Mouse (Mus musculus): ENCODE measurements around the gene Zswim8. TPM values are rescaled to one million over a fixed set of nuclear protein-coding genes. Genes with fewer than 3 reads are reported as not detected.
"Not testable (repeated sequence)": the region's sequence is repeated elsewhere in the genome, so short reads cannot be mapped to it uniquely, and the experiment has no call there.

Zswim8 gene
- polyA plus RNA-seq, 1 experiment from 2014 or later, result 40.1 TPM

DNA sequence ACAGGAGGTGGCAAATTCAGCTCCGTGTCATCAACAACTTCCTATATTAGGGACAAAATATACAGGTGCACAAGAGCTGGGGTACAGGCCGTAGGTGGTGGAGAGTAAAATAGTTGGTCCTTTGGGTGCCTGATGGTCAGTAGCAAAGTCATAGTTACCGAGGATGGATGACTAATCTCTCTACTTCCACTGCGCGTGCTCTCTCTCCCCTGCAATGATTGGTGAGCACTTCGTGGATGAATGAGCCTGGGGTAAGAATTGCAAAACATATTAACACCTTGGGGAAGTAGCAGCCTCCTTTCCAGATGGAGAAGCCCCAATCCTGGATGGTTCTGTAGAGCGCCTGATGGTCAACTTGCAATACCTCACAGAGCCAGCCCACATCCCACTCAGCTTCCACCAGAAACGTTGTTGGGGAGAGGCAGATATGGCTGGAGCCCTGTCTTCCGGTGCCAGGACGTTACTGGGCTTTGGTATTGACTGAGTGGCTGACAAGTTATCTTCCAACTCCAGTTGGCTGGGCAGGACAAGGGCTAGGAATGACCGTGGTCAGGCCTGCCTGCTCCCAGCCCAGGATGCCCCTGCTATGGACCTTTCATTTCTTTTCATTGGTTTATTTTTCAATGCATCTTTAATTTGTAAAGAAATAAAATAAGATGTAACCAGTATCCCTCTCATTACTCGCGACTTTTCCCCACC is 13.0 kb upstream of the Zswim8 start:
- Histone ChIP-seq H3K36me3 (peaks cover 50% of the 10 kb centered on the region), H3K4me2 (replicated peaks) (peak overlapping the region; percentile 72), H3K4me1 (peaks cover 46% of the 10 kb centered on the region), H3K9me3 (replicated peaks) (no peaks in the 10 kb centered on the region), H3K27ac (replicated peaks) (peak overlapping the region; percentile 99), H3K27me3 (no peaks in the 10 kb centered on the region), H3K9ac (peak overlapping the region; percentile 89), H3K4me3 (replicated peaks) (peak overlapping the region; percentile 94)
- peak; percentile 21 for ATAC-seq (ENCODE audit: insufficient number of reproducible peaks, low FRiP score, low TSS enrichment, low read depth)
- 44% methylated on average over 13 of the region's 13 CpGs for WGBS

- H3K36me3 ChIP-seq, result peaks cover 42% of the 10 kb centered on the region
- peak; percentile 93 for ATAC-seq (ENCODE audit: insufficient number of reproducible peaks, low FRiP score, low TSS enrichment, low read depth)
Observed at GRCm38 (mm10) chr14:20694884-20695760, 12.2 kb upstream of the Zswim8 start, which contains the start of gene Fut11. Fut11 (plus strand) TSS chr14:20694968.

DNA sequence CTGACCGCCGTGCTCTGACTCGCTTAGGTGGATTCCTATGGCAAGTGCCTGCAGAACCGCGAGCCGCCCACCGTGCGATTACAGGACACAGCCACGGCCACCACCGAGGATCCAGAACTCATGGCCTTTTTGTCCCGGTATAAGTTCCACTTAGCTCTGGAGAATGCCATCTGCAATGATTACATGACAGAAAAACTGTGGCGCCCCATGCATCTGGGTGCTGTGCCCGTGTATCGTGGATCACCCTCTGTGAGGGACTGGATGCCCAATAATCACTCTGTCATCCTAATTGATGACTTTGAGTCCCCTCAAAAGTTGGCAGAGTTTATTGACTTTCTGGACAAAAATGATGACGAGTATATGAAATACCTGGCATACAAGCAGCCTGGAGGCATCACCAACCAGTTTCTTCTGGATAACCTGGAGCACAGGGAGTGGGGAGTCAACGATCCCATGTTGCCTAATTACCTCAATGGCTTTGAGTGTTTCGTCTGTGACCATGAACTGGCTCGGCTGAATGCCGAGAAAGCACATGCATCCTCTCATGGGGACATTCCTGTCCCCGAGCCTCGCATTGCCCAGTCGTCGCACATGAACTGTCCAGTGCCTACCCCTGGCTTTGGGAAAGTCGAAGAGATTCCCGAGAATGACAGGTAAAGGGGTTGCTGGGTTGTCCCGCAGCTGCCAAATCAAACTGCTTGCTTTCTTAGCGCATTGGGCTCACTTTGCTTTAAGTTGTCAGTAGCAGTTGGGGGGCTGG is 11.4 kb upstream of the Zswim8 start:
- peak overlapping the region; percentile 94 for H3K4me3 ChIP-seq (replicated peaks)
- peak overlapping the region; percentile 89 for H3K9ac ChIP-seq
- ATAC-seq (ENCODE audit: insufficient number of reproducible peaks, low FRiP score, low TSS enrichment, low read depth), result no peak
- H3K27ac ChIP-seq (replicated peaks), result peak overlapping the region; percentile 99
- 13% methylated on average over 27 of the region's 27 CpGs for WGBS
- peaks cover 53% of the 10 kb centered on the region for H3K4me1 ChIP-seq
- H3K9me3 ChIP-seq (replicated peaks), result no peaks in the 10 kb centered on the region
- H3K36me3 ChIP-seq, result peaks cover 41% of the 10 kb centered on the region
- peak overlapping the region; percentile 72 for H3K4me2 ChIP-seq (replicated peaks)
- no peaks in the 10 kb centered on the region for H3K27me3 ChIP-seq

More at GRCm38 (mm10) chr14:20694884-20695760, 12.2 kb upstream of the Zswim8 start, which contains the start of gene Fut11:
- H3K4me2 ChIP-seq (replicated peaks), result peak within 1 kb of the TSS; percentile 72
- no peaks in the 10 kb centered on the region for H3K27me3 ChIP-seq
- peak within 1 kb of the TSS; percentile 94 for H3K4me3 ChIP-seq (replicated peaks)
- peaks cover 48% of the 10 kb centered on the region for H3K4me1 ChIP-seq
- H3K27ac ChIP-seq (replicated peaks), result peak within 1 kb of the TSS; percentile 99
- WGBS, result under 1% methylated on average over 111 of the region's 111 CpGs
- H3K9me3 ChIP-seq (replicated peaks), result no peaks in the 10 kb centered on the region
- peak within 1 kb of the TSS; percentile 89 for H3K9ac ChIP-seq

- peak overlapping the region; percentile 18; the same call in 1 of the 2 replicates for H3K27ac ChIP-seq (replicated peaks)
- H3K4me2 ChIP-seq (replicated peaks), result peak overlapping the region; percentile 72
- H3K27me3 ChIP-seq, result no peaks in the 10 kb centered on the region
- peak overlapping the region; percentile 94 for H3K4me3 ChIP-seq (replicated peaks)
- H3K36me3 ChIP-seq, result peaks cover 30% of the 10 kb centered on the region
- no peak overlapping the region for H3K9ac ChIP-seq
- ATAC-seq (ENCODE audit: insufficient number of reproducible peaks, low FRiP score, low TSS enrichment, low read depth), result no peak
- 3% methylated on average over 1 of the region's 1 CpGs for WGBS
- peaks cover 59% of the 10 kb centered on the region for H3K4me1 ChIP-seq
- H3K9me3 ChIP-seq (replicated peaks), result no peaks in the 10 kb centered on the region
Observed at GRCm38 (mm10) chr14:20696986-20697385, 10.4 kb upstream of the Zswim8 start.

DNA sequence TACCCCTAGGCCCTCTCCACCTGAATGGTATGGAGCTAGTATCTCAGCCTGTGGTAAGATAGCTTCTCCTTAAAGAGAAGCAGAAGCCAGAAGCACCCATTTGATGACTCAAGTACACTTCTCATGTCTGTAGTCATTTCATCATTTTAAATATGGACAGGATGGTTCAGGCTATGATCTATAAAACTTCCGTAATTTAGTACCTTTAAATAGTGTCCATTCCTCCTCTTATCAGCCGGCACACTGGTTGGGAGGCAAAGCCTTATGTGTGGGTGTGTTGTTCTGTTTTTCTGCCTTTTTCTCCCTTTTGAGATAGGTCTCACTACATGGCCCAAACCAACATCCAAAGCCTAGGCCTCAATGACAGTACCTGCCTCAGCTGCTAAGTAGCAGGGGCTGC is 8.8 kb upstream of the Zswim8 start:
- no peaks in the 10 kb centered on the region for H3K27me3 ChIP-seq
- peaks cover 60% of the 10 kb centered on the region for H3K4me1 ChIP-seq
- no peak overlapping the region for H3K4me2 ChIP-seq (replicated peaks)
- no peak overlapping the region for H3K27ac ChIP-seq (replicated peaks)
- H3K36me3 ChIP-seq, result peaks cover 15% of the 10 kb centered on the region
- H3K4me3 ChIP-seq (replicated peaks), result no peak overlapping the region
- WGBS, result 89% methylated on average over 2 of the region's 2 CpGs
- H3K9ac ChIP-seq, result no peak overlapping the region
- no peaks in the 10 kb centered on the region for H3K9me3 ChIP-seq (replicated peaks)
- ATAC-seq (ENCODE audit: insufficient number of reproducible peaks, low FRiP score, low TSS enrichment, low read depth), result no peak

GRCm38 (mm10) chr14:20700362-20700761 is 7.0 kb upstream of the Zswim8 start:
- Histone ChIP-seq H3K27me3 (no peaks in the 10 kb centered on the region), H3K36me3 (0 out of 2 replicates have a peak, but pooled peaks cover 5% of the 10 kb centered on the region), H3K9ac (no peak overlapping the region), H3K4me1 (peaks cover 49% of the 10 kb centered on the region), H3K9me3 (replicated peaks) (no peaks in the 10 kb centered on the region), H3K27ac (replicated peaks) (no peak overlapping the region), H3K4me3 (replicated peaks) (no peak overlapping the region), H3K4me2 (replicated peaks) (no peak overlapping the region)
- 84% methylated on average over 3 of the region's 3 CpGs for WGBS
- no peak for ATAC-seq (ENCODE audit: insufficient number of reproducible peaks, low FRiP score, low TSS enrichment, low read depth)

- H3K27ac ChIP-seq (replicated peaks), result no peak overlapping the region; the same call in 1 of the 2 replicates
- 76% methylated on average over 8 of the region's 8 CpGs for WGBS
- no peak overlapping the region for H3K9ac ChIP-seq
- peak overlapping the region; percentile 92 for H3K4me3 ChIP-seq (replicated peaks)
- no peaks in the 10 kb centered on the region for H3K9me3 ChIP-seq (replicated peaks)
- no peak for ATAC-seq (ENCODE audit: insufficient number of reproducible peaks, low FRiP score, low TSS enrichment, low read depth)
- peaks cover 38% of the 10 kb centered on the region for H3K4me1 ChIP-seq
- 0 out of 2 replicates have a peak, but pooled peaks cover 5% of the 10 kb centered on the region for H3K36me3 ChIP-seq
- peak overlapping the region; percentile 55 for H3K4me2 ChIP-seq (replicated peaks)
- no peaks in the 10 kb centered on the region for H3K27me3 ChIP-seq
Observed at GRCm38 (mm10) chr14:20701554-20701953, 5.8 kb upstream of the Zswim8 start.

GRCm38 (mm10) chr14:20702096-20702740 is 5.1 kb upstream of the Zswim8 start:
- ATAC-seq (ENCODE audit: insufficient number of reproducible peaks, low FRiP score, low TSS enrichment, low read depth), result peak; percentile 45; the same call in 1 of the 2 replicates
- Histone ChIP-seq H3K9me3 (replicated peaks) (no peaks in the 10 kb centered on the region), H3K36me3 (0 out of 2 replicates have a peak, but pooled peaks cover 5% of the 10 kb centered on the region), H3K4me3 (replicated peaks) (peak overlapping the region; percentile 92), H3K9ac (peak overlapping the region; percentile 86), H3K4me1 (peaks cover 31% of the 10 kb centered on the region), H3K27ac (replicated peaks) (peak overlapping the region; percentile 93), H3K27me3 (no peaks in the 10 kb centered on the region), H3K4me2 (replicated peaks) (peak overlapping the region; percentile 55)
- 7% methylated on average over 15 of the region's 15 CpGs for WGBS

- WGBS, result under 1% methylated on average over 61 of the region's 61 CpGs
- no peaks in the 10 kb centered on the region for H3K27me3 ChIP-seq
Observed at GRCm38 (mm10) chr14:20702741-20703381, 4.5 kb upstream of the Zswim8 start, which contains the start of gene Chchd1. Chchd1 (plus strand) TSS chr14:20703006.

DNA sequence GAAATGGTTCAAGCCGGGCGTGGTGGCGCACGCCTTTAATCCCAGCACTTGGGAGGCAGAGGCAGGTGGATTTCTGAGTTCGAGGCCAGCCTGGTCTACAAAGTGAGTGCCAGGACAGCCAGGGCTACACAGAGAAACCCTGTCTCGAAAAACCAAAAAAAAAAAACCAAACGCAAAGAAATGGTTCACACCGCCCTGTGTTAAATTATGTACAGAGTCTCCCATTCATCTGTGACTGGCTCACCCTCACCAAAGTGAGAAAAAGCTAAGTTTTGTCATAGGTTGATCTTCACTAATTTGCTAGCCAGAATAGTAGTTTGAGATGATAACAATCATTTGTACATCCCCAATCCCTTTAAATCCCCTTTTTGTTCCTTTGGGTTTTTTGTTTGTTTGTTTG is 3.9 kb upstream of the Zswim8 start:
- not testable (repeated sequence) for H3K36me3 ChIP-seq; ATAC-seq (ENCODE audit: insufficient number of reproducible peaks, low FRiP score, low TSS enrichment, low read depth); H3K9me3 ChIP-seq (replicated peaks); H3K27me3 ChIP-seq
- peak overlapping the region; percentile 92 for H3K4me3 ChIP-seq (replicated peaks)
- peak overlapping the region; percentile 55 for H3K4me2 ChIP-seq (replicated peaks)
- H3K4me1 ChIP-seq, result peaks cover 25% of the 10 kb centered on the region
- H3K27ac ChIP-seq (replicated peaks), result peak overlapping the region; percentile 93
- H3K9ac ChIP-seq, result peak overlapping the region; percentile 86
- WGBS, result 10% methylated on average over 8 of the region's 8 CpGs

More at GRCm38 (mm10) chr14:20702741-20703381, 4.5 kb upstream of the Zswim8 start, which contains the start of gene Chchd1:
- H3K9ac ChIP-seq, result peak within 1 kb of the TSS; percentile 86
- no peaks in the 10 kb centered on the region for H3K9me3 ChIP-seq (replicated peaks)
- peak within 1 kb of the TSS; percentile 93 for H3K27ac ChIP-seq (replicated peaks)
- peak within 1 kb of the TSS; percentile 92 for H3K4me3 ChIP-seq (replicated peaks)
- peak within 1 kb of the TSS; percentile 55 for H3K4me2 ChIP-seq (replicated peaks)
- peak; percentile 69 for ATAC-seq (ENCODE audit: insufficient number of reproducible peaks, low FRiP score, low TSS enrichment, low read depth)
- 0 out of 2 replicates have a peak, but pooled peaks cover 5% of the 10 kb centered on the region for H3K36me3 ChIP-seq
- peaks cover 26% of the 10 kb centered on the region for H3K4me1 ChIP-seq

Data from embryonic facial prominence, embryonic 15.5 days (tissue).